Mouse (Mus musculus): ENCODE results near the gene Sh3d21.

GRCm38 (mm10) chr4:126102061-126102841, 61.0 kb downstream of the Sh3d21 start:
- TF ChIP-seq CTCF (IDR thresholded peaks at IDR 0.05), result no peak
- no peak for TF ChIP-seq POLR2A (IDR thresholded peaks at IDR 0.05; ENCODE audit: insufficient read depth, low read depth, low read length)

Data from heart, adult 2 months (tissue).